Mouse (Mus musculus) spleen, adult 2 months (tissue): Measurements from ENCODE around the gene Gps2.

ENCODE experiments used
- CTCF ChIP-seq: fragments of 200-500 bp; IDR thresholded peaks from 2 replicates; pipeline ENCODE4 v1.5.1; 2011; ENCODE audit warnings: mild to moderate bottlenecking, inconsistent platforms; ENCODE audit not compliant: insufficient read depth, insufficient read length, insufficient replicate concordance; ENCODE audit errors: extremely low read depth
- POLR2A ChIP-seq: fragments of 200-500 bp; IDR thresholded peaks from 2 replicates; pipeline ENCODE4 v1.6.1; 2011; ENCODE audit warnings: low read depth, low read length, inconsistent platforms

- TF ChIP-seq CTCF (no peak), POLR2A (no peak)
These were observed 29.4 kb upstream of the Gps2 start for GRCm38 (mm10) chr11:69884240-69884639.
